Mouse (Mus musculus) CH12.LX (cell line): ENCODE measurements around the gene Fgf22. TPM values are rescaled to one million over a fixed set of nuclear protein-coding genes. Genes with fewer than 3 reads are reported as not detected.

Source experiments
- DNase-seq: peaks from one replicate; pipeline ENCODE4 v3.0.0-alpha.2; 2013; ENCODE audit errors: extremely low read depth
- H3K27ac ChIP-seq: 2 replicates; pipeline ENCODE4 v1.5.1; 2012; ENCODE audit warnings: low read depth, mild to moderate bottlenecking, control low read depth, moderate library complexity; ENCODE audit not compliant: insufficient read depth
- H3K27me3 ChIP-seq: replicated peaks from 2 replicates; pipeline ENCODE3; 2012; ENCODE audit warnings: inconsistent platforms
- H3K36me3 ChIP-seq, 2 experiments: replicated peaks in 1 of 2; 2 replicates each; pipeline versions ENCODE3 to v1.6.1; 2012; ENCODE audit warnings: inconsistent platforms in 1 of 2, low read length in 1 of 2, mild to moderate bottlenecking in 1 of 2, mixed read lengths in 1 of 2, moderate library complexity in 1 of 2; ENCODE audit not compliant: control insufficient read depth in 1 of 2, insufficient read depth in 1 of 2
- H3K4me1 ChIP-seq, 2 experiments: 2 replicates each; pipeline ENCODE4 v1.6.1; 2012; ENCODE audit warnings: inconsistent platforms in 1 of 2, moderate library complexity in 1 of 2; ENCODE audit not compliant: insufficient read depth in 2 of 2, control insufficient read depth in 1 of 2
- H3K4me2 ChIP-seq: 2 replicates; pipeline ENCODE4 v1.6.1; 2012; ENCODE audit warnings: low read depth, mild to moderate bottlenecking, control low read depth; ENCODE audit not compliant: poor library complexity, insufficient read depth, severe bottlenecking
- H3K4me3 ChIP-seq, 3 experiments: fragments of 150-350 bp in 1 of 3; sonication (generic) in 1 of 3; replicated peaks in 1 of 3; 2 replicates each; pipeline versions ENCODE3 to v1.5.1; 2011 to 2012; ENCODE audit warnings: low read depth in 2 of 3, low read length in 2 of 3, mild to moderate bottlenecking in 2 of 3, moderate library complexity in 2 of 3, control low read depth in 1 of 3, improper control_type of control experiment in 1 of 3, inconsistent platforms in 1 of 3, mixed read lengths in 1 of 3; ENCODE audit not compliant: poor library complexity in 1 of 3
- H3K79me2 ChIP-seq: replicated peaks from 2 replicates; pipeline ENCODE4 v1.6.1; 2012; ENCODE audit warnings: mild to moderate bottlenecking, moderate library complexity; ENCODE audit not compliant: control insufficient read depth, poor library complexity, insufficient read depth, severe bottlenecking; ENCODE audit errors: extremely low read depth
- H3K9ac ChIP-seq: 2 replicates; pipeline ENCODE4 v1.6.1; 2012; ENCODE audit warnings: low read depth, mild to moderate bottlenecking, control low read depth, moderate library complexity; ENCODE audit not compliant: insufficient read depth
- H3K9me3 ChIP-seq: replicated peaks from 2 replicates; pipeline ENCODE3; 2012; ENCODE audit warnings: low read length, inconsistent platforms, mixed read lengths
- BHLHE40 ChIP-seq: IDR thresholded peaks from 2 replicates; pipeline ENCODE4 v1.6.1; 2011; ENCODE audit warnings: mild to moderate bottlenecking, low read depth, low read length, improper control_type of control experiment
- CHD1 ChIP-seq: IDR thresholded peaks from 2 replicates; pipeline ENCODE4 v1.6.1; 2012; ENCODE audit warnings: low read depth, low read length, improper control_type of control experiment, inconsistent platforms
- CHD2 ChIP-seq: IDR thresholded peaks from 2 replicates; pipeline ENCODE4 v1.6.1; 2011; ENCODE audit warnings: low read length, improper control_type of control experiment
- CTCF ChIP-seq, 2 experiments: IDR thresholded peaks in 1 of 2; conservative IDR thresholded peaks in 1 of 2; 2 replicates each; pipeline ENCODE4 v1.5.1; 2011 to 2012; ENCODE audit warnings: low read depth in 2 of 2, low read length in 2 of 2, improper control_type of control experiment in 1 of 2, inconsistent platforms in 1 of 2, mild to moderate bottlenecking in 1 of 2, moderate library complexity in 1 of 2
- E2F4 ChIP-seq: IDR thresholded peaks from 2 replicates; pipeline ENCODE4 v1.6.1; 2011; ENCODE audit warnings: low read depth, low read length, improper control_type of control experiment; ENCODE audit not compliant: insufficient replicate concordance
- EP300 ChIP-seq: IDR thresholded peaks from 2 replicates; pipeline ENCODE4 v1.6.1; 2011; ENCODE audit warnings: low read length, improper control_type of control experiment
- ETS1 ChIP-seq: conservative IDR thresholded peaks from 2 replicates; pipeline ENCODE4 v1.6.1; 2012; ENCODE audit warnings: low read depth, mild to moderate bottlenecking, inconsistent platforms, low read length, improper control_type of control experiment, moderate library complexity
- GABPA ChIP-seq: IDR thresholded peaks from 2 replicates; pipeline ENCODE4 v1.6.1; 2012; ENCODE audit warnings: low read depth, low read length, improper control_type of control experiment, inconsistent platforms; ENCODE audit not compliant: insufficient replicate concordance
- IRF4 ChIP-seq: IDR thresholded peaks from 2 replicates; pipeline ENCODE4 v1.6.1; 2014; ENCODE audit warnings: low read depth, mild to moderate bottlenecking, inconsistent platforms, low read length, improper control_type of control experiment
- JUN ChIP-seq: IDR thresholded peaks from 2 replicates; pipeline ENCODE4 v1.6.1; 2011; ENCODE audit warnings: low read depth, mild to moderate bottlenecking, low read length, improper control_type of control experiment, moderate library complexity; ENCODE audit not compliant: insufficient read depth
- JUND ChIP-seq: conservative IDR thresholded peaks from 2 replicates; pipeline ENCODE4 v1.6.1; 2011; ENCODE audit warnings: low read depth, low read length, improper control_type of control experiment
- KAT2A ChIP-seq: IDR thresholded peaks from 2 replicates; pipeline ENCODE4 v1.6.1; 2012; ENCODE audit warnings: low read length, improper control_type of control experiment, inconsistent platforms; ENCODE audit not compliant: insufficient replicate concordance
- MAX ChIP-seq: IDR thresholded peaks from 2 replicates; pipeline ENCODE4 v1.6.1; 2011; ENCODE audit warnings: low read length, improper control_type of control experiment
- MAZ ChIP-seq: IDR thresholded peaks from 2 replicates; pipeline ENCODE4 v1.6.1; 2012; ENCODE audit warnings: low read depth, mild to moderate bottlenecking, inconsistent platforms, low read length, improper control_type of control experiment, moderate library complexity
- MXI1 ChIP-seq: IDR thresholded peaks from 2 replicates; pipeline ENCODE4 v1.6.1; 2011; ENCODE audit warnings: mild to moderate bottlenecking, low read depth, low read length, improper control_type of control experiment
- MYC ChIP-seq: IDR thresholded peaks from 2 replicates; pipeline ENCODE4 v1.6.1; 2011; ENCODE audit warnings: low read depth, mild to moderate bottlenecking, improper control_type of control experiment, low read length
- PAX5 ChIP-seq: IDR thresholded peaks from 2 replicates; pipeline ENCODE4 v1.6.1; 2012; ENCODE audit warnings: low read length, inconsistent platforms, mixed read lengths
- POLR2A ChIP-seq: IDR thresholded peaks from 2 replicates; pipeline ENCODE4 v1.6.1; 2011; ENCODE audit warnings: low read depth, mild to moderate bottlenecking, improper control_type of control experiment, low read length
- POLR2AphosphoS2 ChIP-seq: IDR thresholded peaks from 2 replicates; pipeline ENCODE4 v1.6.1; 2011; ENCODE audit warnings: low read depth, low read length, improper control_type of control experiment
- RAD21 ChIP-seq: IDR thresholded peaks from 2 replicates; pipeline ENCODE4 v1.6.1; 2011; ENCODE audit warnings: low read depth, mild to moderate bottlenecking, low read length, improper control_type of control experiment, moderate library complexity
- SMC3 ChIP-seq: IDR thresholded peaks from 2 replicates; pipeline ENCODE4 v1.6.1; 2011; ENCODE audit warnings: low read depth, low read length, improper control_type of control experiment
- TBP ChIP-seq: conservative IDR thresholded peaks from 2 replicates; pipeline ENCODE4 v1.6.1; 2011; ENCODE audit warnings: low read depth, low read length, improper control_type of control experiment
- TCF12 ChIP-seq: IDR thresholded peaks from 2 replicates; pipeline ENCODE4 v1.6.1; 2014; ENCODE audit warnings: low read depth, mild to moderate bottlenecking, inconsistent platforms, low read length, improper control_type of control experiment
- UBTF ChIP-seq: IDR thresholded peaks from 2 replicates; pipeline ENCODE4 v1.6.1; 2012; ENCODE audit warnings: low read depth, mild to moderate bottlenecking, inconsistent platforms, low read length, improper control_type of control experiment, moderate library complexity
- USF1 ChIP-seq: IDR thresholded peaks from 2 replicates; pipeline ENCODE4 v1.6.1; 2014; ENCODE audit warnings: low read depth, mild to moderate bottlenecking, inconsistent platforms, low read length, improper control_type of control experiment
- USF2 ChIP-seq: conservative IDR thresholded peaks from 2 replicates; pipeline ENCODE4 v1.6.1; 2011; ENCODE audit warnings: low read depth, low read length, improper control_type of control experiment
- ZC3H11A ChIP-seq: IDR thresholded peaks from 2 replicates; pipeline ENCODE4 v1.6.1; 2012; ENCODE audit warnings: low read depth, mild to moderate bottlenecking, inconsistent platforms, low read length, improper control_type of control experiment
- ZKSCAN1 ChIP-seq: IDR thresholded peaks from 2 replicates; pipeline ENCODE4 v1.6.1; 2012; ENCODE audit warnings: low read depth, inconsistent platforms, low read length, improper control_type of control experiment, borderline replicate concordance
- ZMIZ1 ChIP-seq: IDR thresholded peaks from 2 replicates; pipeline ENCODE4 v1.6.1; 2012; ENCODE audit warnings: low read depth, mild to moderate bottlenecking, inconsistent platforms, low read length, improper control_type of control experiment
- ZNF384 ChIP-seq: IDR thresholded peaks from 2 replicates; pipeline ENCODE4 v1.6.1; 2012; ENCODE audit warnings: low read depth, low read length, improper control_type of control experiment, inconsistent platforms
- dilution Hi-C: fragments of 300-500 bp; cut with MboI; formaldehyde crosslinking; loops from 2 replicates; pipeline ENCODE4 v1.14.3; 2020; ENCODE audit warnings: low sequenced_read_pairs; ENCODE audit not compliant: extremely low pct_unique_long_range_greater_than_20kb, extremely low pct_ligation_motif_present
- in situ Hi-C: fragments of 300-500 bp; cut with MboI; formaldehyde crosslinking; loops from 3 replicates; pipeline ENCODE4 v1.14.3; 2019; ENCODE audit warnings: low sequenced_read_pairs, low pct_ligation_motif_present, low pct_unique_long_range_greater_than_20kb, mixed read lengths
- polyA plus RNA-seq: library from polyadenylated mRNA; unstranded; fragments of >175 nt; gene quantifications from 2 replicates; pipeline ENCODE4 v1.2.1, GENCODE M21; 2012; ENCODE audit warnings: low read depth; ENCODE audit not compliant: insufficient read length
- total RNA-seq, 2 experiments: library from RNA; depleted of rRNA; stranded (reverse); fragments of 300-350 nt in 1 of 2; fragments of >200 nt in 1 of 2; gene quantifications; 2 replicates each; pipeline ENCODE4 v1.2.3; 2012 to 2014

Fgf22 gene
- total and polyA plus RNA-seq, 3 experiments: not detected

- Histone ChIP-seq H3K9ac (no peak overlapping the region), H3K4me1 (peaks cover 17 to 39% of the 10 kb centered on the region in 2 experiments), H3K9me3 (no peaks in the 10 kb centered on the region), H3K4me3 (no peak overlapping the region), H3K36me3 (no peaks in the 10 kb centered on the region), H3K4me2 (no peak overlapping the region), H3K27ac (no peak overlapping the region), H3K79me2 (no peaks in the 10 kb centered on the region), H3K27me3 (peaks cover 41% of the 10 kb centered on the region)
- in situ Hi-C loops: loop anchor here (5.0 kb wide), 1 partner anchor 92 kb away; no protein-coding TSS in a partner anchor
- DNase-seq: peak; percentile 63
- peak; percentile 23; the same call in 1 of the 2 replicates for TF ChIP-seq SMC3
- TF ChIP-seq USF1: no peak
- peak; percentile 63 to 66 for TF ChIP-seq CTCF (conservative IDR thresholded peaks at IDR 0.05 in 1 of 2, IDR thresholded peaks at IDR 0.05 in 1 of 2; ENCODE audit: low read depth in 2 of 2, low read length in 2 of 2)
- dilution Hi-C loops: no loop called here
Observed at GRCm38 (mm10) chr10:79783920-79784800, 29.3 kb downstream of the Fgf22 start.

- Histone ChIP-seq H3K9me3 (no peaks in the 10 kb centered on the region), H3K27ac (no peak overlapping the region), H3K36me3 (no peaks in the 10 kb centered on the region), H3K4me3 (no peak overlapping the region), H3K79me2 (no peaks in the 10 kb centered on the region), H3K27me3 (peaks cover 24% of the 10 kb centered on the region), H3K9ac (no peak overlapping the region), H3K4me2 (no peak overlapping the region), H3K4me1 (peaks cover 10 to 24% of the 10 kb centered on the region in 2 experiments; a peak in 3 of 4 replicates)
- peak; percentile 69 for DNase-seq
- dilution Hi-C loops: no loop called here
- in situ Hi-C loops: no loop called here
- TF ChIP-seq ETS1 (no peak), BHLHE40 (no peak), PAX5 (no peak), CHD1 (no peak), POLR2A (no peak), ZNF384 (no peak), CHD2 (no peak), JUN (no peak), MYC (no peak), IRF4 (no peak), UBTF (no peak), TCF12 (no peak), MXI1 (no peak), EP300 (no peak), GABPA (no peak), JUND (no peak), ZKSCAN1 (no peak), ZC3H11A (no peak), RAD21 (peak; percentile 89), ZMIZ1 (no peak), POLR2AphosphoS2 (no peak), USF2 (no peak), KAT2A (no peak), CTCF (conservative IDR thresholded peaks at IDR 0.05 in 1 of 2, IDR thresholded peaks at IDR 0.05 in 1 of 2; ENCODE audit: low read depth in 2 of 2, low read length in 2 of 2) (peak; percentile 94), TBP (no peak), E2F4 (no peak), MAX (no peak), SMC3 (peak; percentile 87), MAZ (no peak)
Observed at GRCm38 (mm10) chr10:79788386-79789158, 33.7 kb downstream of the Fgf22 start.
